Mouse (Mus musculus): ENCODE data around the gene Gm9508. TPM values are rescaled to one million over a fixed set of nuclear protein-coding genes. Genes with fewer than 3 reads are reported as not detected.
"Not testable (repeated sequence)": the region's sequence is repeated elsewhere in the genome, so short reads cannot be mapped to it uniquely, and the experiment has no call there.

The Gm9508 gene
- total RNA-seq (2021) = not detected
- long read RNA-seq, experiment 1, partial matches to known transcripts = 0 of 1 reads
- long read RNA-seq, experiment 1, other reads (novel, unspliced or antisense) = 0 of 1 reads
- long read RNA-seq, experiment 2 = 0 reads

DNA sequence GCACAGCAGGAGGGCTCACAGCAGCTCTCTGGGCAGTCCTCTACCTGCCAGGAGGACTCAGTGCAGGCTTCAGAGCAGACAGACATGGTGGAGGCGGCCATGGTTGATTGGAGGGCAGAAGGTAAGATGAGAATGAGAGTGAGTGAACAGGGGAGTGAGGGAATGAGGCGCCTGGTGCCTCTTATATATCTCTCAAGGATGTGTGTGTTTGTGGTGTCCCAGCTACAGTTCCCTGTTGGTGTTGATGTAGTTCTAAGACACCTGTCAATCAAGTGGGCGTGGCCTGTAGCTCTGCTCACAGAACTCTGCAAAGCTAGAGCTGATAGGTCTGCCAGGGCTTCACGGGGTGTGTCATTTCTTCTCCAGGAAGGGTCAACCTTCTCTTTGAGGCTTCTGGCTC lies at the start of gene Gm9508:
TSS of gene Gm9508 (minus strand) at position 101 of the 400 bp plus-strand sequence.
- no peak for DNase-seq (ENCODE audit: low spot score in 2 of 2)

DNA sequence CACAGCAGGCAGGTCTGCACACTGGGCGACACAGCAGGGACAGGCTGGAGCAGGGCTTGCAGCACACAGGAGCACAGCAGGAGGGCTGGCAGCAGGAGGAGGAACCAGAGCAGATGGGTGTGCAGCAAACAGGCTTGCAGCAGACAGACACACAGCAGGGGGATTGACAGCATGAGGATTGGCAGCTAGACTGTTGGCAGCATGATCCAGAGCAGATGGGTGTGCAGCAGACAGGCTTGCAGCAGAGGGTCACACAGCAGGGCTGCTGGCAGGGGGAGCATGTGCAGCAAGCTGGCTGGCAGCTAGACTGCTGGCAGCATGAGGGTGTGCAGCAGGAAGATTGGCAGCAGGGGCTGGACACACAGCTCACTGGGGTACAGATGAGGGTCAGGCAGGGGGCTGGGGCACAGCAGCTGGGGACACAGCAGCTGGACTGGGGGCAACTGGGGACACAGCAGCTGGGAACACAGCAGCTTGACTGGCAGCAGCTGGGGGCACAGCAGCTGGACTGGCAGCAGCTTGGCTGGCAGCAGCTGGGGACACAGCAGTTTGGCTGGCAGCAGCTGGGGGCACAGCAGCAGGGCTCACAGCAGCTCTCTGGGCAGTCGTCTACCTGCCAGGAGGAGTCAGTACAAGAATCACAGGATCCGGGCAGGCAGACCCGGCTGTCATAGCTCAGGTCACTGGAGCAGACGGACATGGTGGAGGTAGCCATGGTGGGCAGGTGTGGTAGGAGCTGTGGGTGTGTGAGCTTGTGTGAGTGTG lies 45.1 kb upstream of the Gm9508 start, which contains the start of gene Gm18596:
TSS of gene Gm18596 (minus strand) at position 715 of the 765 bp plus-strand sequence.
- not testable (repeated sequence) for DNase-seq (ENCODE audit: low spot score in 2 of 2)

DNA sequence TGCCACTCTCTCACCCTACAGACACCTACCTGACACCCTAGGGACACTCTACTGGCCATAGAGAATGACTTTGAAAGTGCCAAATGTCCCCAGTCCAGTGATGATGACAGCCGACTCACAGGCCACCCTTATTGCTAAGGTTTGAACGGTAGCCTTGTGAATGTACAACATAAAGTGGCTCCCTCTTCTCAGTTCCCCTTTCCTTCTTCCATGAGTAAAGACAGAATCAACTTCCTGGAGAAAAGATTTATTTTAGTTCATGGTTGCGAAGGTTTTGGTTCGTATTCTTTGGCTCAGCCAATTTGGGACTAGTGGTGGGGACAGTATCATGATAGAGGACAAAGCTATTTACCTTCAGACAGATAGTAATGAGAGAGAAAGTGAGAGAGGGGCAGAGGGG lies 41.9 kb upstream of the Gm9508 start:
- no peak for DNase-seq (ENCODE audit: low spot score in 2 of 2)

DNA sequence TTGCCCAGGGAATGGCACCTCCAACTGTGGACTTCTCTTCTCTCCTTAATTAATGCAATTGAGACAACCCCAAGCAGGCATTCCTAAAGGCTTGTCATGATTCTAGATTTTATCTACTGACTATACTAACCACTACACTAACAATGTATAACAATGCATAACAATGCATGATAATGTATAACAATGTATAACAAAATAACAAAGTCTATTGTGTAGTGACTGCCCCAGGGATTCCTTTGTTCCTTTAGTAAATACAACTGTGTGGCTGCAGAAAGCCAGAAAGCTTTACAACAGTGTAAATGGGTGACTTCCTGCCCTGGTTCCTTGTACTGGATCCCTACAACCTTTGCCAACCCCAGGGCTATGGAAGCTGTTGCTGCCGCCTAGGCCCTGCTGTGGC lies 38.9 kb upstream of the Gm9508 start:
- DNase-seq (ENCODE audit: low spot score in 2 of 2) = no peak

DNA sequence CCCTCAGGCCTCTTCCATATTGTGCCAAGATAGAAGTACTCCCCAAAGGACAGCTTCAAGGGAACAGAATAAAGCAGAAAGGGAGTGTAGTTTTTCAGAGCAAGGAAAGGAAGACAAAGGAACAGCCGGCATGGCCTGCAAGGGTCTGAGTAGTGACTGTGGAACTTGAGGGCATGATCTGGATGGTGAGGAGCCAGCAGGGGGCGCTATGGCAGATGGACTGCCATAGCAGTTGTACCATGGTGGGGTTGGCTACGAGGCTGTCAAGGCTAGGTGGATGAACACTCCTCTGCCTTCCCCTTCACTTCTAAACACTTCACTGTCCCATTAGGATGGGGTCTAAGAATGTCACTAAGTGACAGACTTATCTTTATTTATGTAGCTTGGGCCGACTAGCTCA lies 32.2 kb upstream of the Gm9508 start:
- no peak for DNase-seq (ENCODE audit: low spot score in 2 of 2)

DNA sequence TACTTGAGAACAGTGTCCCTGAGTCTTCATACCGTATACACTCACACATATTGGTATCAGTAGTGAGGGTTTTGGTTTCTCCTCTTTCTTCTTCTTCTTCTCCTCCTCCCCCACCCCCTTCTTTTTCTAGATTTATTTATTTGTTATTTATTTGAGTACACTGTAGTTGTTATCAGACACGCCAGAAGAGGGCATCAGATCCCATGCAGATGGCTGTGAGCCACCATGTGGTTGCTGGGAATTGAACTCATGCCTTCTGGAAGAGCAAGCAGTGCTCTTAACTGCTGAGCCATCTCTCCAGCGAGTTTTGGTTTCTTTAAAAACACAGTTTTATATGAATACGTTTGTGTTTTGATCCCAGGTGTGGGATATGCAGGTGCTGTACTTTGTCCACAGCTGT lies 31.2 kb upstream of the Gm9508 start:
- no peak for DNase-seq (ENCODE audit: low spot score in 2 of 2)

DNA sequence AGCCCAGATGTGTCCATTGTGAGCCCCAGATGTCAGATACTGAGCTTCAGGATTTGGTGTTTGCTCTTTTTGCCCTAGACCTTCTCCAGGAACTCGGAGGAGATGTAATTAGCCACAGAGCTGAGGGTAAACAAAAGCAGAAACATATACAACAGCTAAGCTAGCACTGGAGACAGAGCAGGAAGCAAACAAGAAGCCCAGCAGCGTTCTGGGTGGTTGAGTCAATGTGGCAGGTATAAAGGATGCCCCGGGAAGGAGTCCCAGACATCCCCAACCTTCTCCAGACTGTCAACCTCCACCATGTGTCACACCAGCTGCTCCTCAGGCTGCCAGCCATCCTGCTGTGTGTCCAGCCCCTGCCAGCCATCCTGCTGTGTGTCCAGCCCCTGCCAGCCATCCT lies 29.2 kb upstream of the Gm9508 start, which contains the start of gene Gm10100:
TSS of gene Gm10100 (plus strand) at position 301 of the 400 bp plus-strand sequence.
- DNase-seq (ENCODE audit: low spot score in 2 of 2) = no peak

DNA sequence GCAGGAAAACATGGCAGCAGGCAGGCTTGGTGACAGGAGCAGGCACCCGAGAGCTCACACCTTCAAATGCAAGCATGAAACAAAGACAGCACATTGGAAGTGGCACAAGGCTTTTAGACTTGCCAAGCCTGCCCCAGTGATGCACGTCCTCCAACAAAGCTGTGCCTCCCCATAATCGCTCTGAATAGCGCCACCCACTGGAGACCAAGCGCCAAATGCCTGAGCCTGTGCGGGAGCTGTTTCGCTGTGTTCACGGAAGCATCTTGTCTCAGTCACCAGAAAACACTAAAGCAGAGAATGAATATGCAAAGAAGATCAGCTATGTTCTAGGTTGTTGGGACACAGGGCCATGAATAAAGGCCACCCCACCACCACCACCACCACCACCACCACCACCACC lies 27.8 kb upstream of the Gm9508 start:
- DNase-seq (ENCODE audit: low spot score in 2 of 2) = no peak

DNA sequence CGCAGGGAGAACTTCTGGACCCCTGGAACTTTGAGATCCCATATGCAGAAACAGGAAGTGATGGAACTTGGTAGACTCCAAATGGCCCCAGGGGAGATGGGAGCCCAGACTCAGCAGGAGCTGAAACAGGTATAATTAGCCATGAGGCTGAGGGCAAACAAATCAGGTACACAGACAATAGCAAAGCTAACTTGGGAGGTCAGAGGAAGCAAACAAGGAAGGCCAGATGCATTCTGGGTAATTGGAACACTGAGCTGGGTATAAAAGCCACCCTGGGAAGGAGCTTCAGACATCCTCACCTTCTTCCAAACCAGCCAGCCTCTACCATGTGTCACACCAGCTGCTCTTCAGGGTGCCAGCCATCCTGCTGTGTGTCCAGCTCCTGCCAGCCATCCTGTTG lies 23.3 kb upstream of the Gm9508 start, which contains the start of gene Krtap12-1:
TSS of gene Krtap12-1 (plus strand) at position 301 of the 400 bp plus-strand sequence.
- not testable (repeated sequence) for DNase-seq (ENCODE audit: low spot score in 2 of 2)

DNA sequence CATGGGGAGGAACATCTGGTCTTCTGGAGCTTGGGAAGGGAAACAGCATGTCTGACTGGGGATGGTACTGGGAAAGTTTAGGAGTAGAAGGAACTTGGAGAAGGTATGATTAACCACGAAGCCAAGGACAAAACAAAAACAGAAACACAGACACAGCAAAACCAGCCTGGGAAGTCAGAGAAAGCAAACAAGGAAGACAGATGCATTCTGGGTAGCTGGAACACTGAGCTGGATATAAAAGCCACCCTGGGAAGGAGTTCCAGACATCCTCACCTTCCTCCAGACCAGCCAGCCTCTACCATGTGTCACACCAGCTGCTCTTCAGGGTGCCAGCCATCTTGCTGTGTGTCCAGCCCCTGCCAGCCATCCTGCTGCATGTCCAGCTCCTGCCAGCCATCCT lies 18.5 kb upstream of the Gm9508 start, which contains the start of gene Gm10142:
TSS of gene Gm10142 (plus strand) at position 301 of the 400 bp plus-strand sequence.
- DNase-seq (ENCODE audit: low spot score in 2 of 2) = no peak

DNA sequence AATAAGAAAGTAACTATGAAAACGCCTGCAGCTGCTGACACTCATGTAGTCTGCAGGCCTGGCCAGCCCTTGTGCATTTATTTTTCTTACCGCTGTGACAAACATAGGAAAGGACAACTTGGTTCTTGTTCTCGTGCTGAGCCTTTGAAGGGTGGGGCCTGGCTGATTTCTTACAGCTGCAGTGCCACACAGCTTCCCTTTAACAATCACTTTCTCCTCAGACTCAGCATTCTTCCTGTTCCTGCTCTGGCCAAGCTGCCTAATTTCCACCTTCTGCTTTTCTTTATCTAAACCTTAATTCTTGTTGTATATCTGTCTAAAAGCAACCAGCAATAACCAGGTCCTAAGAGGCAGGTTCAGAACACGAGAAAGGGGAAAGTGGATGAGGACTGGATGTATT lies 16.7 kb upstream of the Gm9508 start:
- DNase-seq (ENCODE audit: low spot score in 2 of 2) = no peak

DNA sequence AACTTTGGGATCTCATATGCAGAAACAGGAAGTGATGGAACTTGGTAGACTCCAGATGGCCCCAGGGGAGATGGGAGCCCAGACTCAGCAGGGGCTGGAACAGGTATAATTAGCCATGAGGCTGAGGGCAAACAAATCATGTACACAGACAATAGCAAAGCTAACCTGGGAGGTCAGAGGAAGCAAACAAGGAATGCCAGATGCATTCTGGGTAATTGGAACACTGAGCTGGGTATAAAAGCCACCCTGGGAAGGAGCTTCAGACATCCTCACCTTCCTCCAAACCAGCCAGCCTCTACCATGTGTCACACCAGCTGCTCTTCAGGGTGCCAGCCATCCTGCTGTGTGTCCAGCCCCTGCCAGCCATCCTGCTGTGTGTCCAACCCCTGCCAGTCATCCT lies 14.1 kb upstream of the Gm9508 start, which contains the start of gene Gm10024:
TSS of gene Gm10024 (plus strand) at position 301 of the 400 bp plus-strand sequence.
- DNase-seq (ENCODE audit: low spot score in 2 of 2) = not testable (repeated sequence)

DNA sequence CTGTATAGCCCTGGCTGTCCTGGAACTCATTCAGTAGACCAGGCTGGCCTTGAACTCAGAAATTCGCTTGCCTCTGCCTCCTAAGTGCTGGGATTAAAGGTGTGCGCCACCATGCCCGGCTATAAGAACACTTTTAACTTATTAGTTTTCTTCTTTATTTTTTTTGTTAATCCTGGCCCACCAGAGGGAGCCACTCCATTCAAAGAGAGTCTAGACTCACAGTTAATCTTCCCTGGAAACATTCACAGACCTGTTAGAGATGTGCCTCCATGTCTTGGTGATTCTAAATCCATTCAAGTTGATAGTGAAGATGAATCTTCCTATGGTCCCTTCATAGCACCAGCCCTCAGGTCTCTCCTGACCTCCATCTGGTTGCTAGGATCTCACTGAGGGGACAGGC lies 12.8 kb upstream of the Gm9508 start:
- no peak for DNase-seq (ENCODE audit: low spot score in 2 of 2)

DNA sequence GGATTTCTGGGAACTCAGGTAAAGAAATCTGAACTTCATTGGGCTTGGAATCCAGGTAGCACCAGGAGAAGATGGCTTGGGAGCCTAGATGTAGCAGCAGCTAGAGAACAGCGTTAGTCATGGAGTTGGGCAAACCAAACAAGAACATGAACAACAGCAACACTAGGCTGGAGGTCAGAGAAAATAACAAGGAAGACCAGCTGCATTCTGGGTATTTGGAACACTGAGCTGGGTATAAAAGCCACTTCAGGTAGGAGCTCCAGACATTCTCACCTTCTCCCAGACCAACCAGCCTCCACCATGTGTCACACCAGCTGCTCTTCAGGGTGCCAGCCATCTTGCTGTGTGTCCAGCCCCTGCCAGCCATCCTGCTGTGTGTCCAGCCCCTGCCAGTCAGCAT lies 9.3 kb upstream of the Gm9508 start, which contains the start of gene Gm10272:
TSS of gene Gm10272 (plus strand) at position 301 of the 400 bp plus-strand sequence.
- DNase-seq (ENCODE audit: low spot score in 2 of 2) = no peak

DNA sequence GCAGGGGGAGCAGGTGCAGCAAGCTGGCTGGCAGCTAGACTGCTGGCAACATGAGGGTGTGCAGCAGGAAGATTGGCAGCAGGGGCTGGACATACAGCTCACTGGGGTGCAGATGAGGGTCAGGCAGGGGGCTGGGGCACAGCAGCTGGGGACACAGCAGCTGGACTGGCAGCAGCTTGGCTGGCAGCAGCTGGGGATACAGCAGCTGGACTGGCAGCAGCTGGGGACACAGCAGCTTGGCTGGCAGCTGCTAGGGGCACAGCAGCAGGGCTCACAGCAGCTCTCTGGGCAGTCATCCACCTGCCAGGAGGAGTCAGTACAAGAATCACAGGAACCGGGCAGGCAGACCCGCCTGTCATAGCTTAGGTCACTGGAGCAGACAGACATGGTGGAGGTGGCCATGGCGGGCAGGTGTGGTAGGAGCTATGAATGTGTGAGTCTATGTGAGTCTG lies 6.7 kb downstream of the Gm9508 start, which contains the start of gene Gm19402:
TSS of gene Gm19402 (minus strand) at position 402 of the 452 bp plus-strand sequence.
- not testable (repeated sequence) for DNase-seq (ENCODE audit: low spot score in 2 of 2)

DNA sequence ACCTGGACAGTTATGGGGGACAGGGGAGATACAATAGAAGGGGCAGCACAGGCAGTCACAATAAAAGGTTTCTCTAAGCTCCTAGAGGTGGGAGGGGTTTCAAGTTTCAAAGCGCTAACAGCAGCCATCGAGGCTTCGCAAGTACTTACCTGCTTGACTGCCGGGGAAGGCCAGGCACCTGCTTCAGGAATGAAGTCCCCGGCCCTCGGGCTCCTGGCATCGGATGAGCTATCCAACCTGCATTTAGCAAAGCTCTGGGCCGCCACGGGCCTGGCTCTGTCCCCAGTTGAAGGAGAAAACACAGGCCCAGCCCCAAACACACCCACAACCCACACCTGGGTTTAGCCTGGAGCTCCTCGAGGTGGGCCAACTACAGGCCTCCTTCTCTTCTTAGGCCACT lies 10.0 kb downstream of the Gm9508 start:
- DNase-seq (ENCODE audit: low spot score in 2 of 2) = no peak

DNA sequence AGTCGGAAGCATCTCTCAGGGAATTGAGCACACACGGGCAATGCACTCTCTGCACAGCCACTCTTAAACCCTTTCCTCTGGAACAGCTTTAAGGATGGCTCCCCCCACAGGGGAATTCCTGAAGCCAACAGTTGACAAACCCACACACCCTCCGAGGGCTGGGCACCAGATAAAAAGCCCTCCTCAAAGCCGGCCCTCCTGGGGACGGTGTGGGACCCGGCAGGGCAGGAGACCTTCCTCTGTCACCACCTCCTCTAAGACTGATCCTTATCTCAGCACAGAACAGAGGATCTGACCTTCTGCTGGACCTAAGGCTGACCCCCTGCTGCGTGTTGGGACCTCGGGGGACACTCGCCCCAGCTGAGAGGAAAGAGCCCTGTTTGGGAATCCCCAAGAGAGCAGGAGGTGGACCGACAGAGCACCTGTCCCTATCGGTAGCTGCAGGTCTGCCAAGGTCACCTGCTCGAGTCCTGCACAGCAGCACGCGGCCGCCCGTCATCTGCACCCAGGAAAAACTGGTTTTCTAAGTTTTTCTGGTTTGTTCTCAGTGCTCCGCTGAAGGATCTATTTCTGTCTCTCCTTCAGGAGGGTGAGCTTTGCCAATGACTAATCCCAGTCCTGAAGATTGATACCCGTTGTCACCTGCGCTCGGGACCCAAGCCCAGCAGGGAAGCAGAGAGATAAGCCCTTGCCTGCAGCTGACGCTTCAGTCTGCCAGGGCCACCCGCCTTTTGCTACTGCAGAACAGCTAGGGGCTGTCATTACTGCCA lies 11.0 kb downstream of the Gm9508 start, which contains the start of gene Tspear:
TSS of gene Tspear (plus strand) at position 675 of the 770 bp plus-strand sequence.
- no peak for DNase-seq (ENCODE audit: low spot score in 2 of 2)

DNA sequence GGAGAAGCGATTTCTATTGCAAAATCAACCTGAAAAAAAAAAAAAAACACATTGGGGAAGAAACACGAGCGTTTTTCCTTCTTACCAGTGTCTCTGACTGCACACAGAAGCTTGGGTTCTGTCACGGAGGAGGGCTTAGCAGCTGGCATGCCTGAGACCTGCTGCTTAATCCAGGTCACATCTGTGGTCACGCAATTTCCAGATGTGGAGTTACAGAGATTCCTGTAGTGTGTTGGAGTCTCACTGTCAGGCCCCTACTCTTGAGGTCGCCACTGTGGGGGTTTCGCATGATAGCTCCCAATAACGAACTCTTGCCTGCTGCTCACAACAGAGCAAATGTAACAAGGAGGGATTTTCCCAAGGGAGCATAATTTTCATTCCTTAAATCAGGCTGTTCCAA lies 12.9 kb downstream of the Gm9508 start:
- DNase-seq (ENCODE audit: low spot score in 2 of 2) = no peak

DNA sequence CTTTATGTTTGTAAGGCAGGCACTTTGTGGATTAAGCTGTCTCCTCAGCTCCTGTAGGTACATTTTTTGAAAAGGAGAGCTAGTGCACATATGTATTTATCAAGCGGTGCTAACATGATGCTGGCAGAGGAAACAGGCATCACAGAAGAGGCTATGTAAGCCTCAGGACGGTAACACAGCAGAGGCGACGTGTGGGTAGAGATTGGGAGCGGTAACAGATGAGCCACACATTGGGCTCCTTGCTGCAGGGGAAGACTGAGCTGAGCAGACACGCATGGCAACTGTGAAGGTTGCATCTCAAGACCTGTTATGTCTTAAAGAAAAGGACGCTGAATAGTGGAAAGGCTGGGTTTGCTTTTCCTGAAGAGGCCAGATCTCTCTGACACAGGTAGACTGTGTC lies 14.0 kb downstream of the Gm9508 start:
- no peak for DNase-seq (ENCODE audit: low spot score in 2 of 2)

DNA sequence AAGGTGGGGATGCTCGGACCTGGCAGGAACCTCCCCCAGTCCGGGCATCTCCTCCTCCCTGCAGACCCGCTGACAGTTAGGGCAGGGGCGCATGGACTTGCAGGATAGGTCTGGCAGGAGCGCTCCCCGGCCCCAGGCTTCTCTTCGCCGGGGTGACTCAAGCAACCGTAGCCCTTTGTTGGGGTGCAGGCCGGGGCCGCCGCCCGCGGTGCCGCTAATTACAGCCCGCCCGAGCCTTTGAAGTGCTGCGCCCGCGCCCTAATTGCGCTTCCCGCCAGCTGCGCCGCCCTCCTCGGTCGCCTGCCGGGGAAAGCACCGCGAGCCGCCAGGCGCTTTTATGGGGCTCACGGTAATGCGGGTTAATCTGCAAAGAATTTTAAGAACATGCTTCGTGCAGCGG lies 19.5 kb downstream of the Gm9508 start:
- no peak for DNase-seq (ENCODE audit: low spot score in 2 of 2)

DNA sequence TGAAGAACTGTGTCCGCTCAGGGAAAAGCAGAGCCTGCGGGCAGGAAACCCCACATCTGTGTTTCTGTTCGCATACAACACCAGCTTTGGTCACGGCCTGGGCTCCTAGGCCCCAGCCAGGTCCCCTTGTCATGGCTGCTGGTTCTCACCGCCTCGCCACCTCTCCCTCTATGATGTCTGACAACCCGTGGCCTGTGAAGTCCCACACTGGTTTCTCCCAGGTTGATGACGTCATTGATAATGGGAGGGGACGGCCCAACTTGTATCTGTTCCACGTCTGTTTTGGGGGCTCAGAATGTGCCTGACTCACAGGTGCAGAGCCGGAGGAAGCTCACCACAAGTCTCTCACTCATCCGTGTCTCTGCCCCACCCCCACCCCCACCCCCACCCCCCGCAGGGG lies 23.3 kb downstream of the Gm9508 start:
- DNase-seq (ENCODE audit: low spot score in 2 of 2) = no peak

All from gastrocnemius, postnatal 4 days (tissue).